Mouse (Mus musculus) megakaryocyte, embryonic 14.5 days (primary cell): ENCODE data around the gene Sec24d.

Source experiments
- FLI1 ChIP-seq: IDR thresholded peaks from 2 replicates; pipeline ENCODE4 v1.6.1; 2012; ENCODE audit warnings: low read length, inconsistent platforms, mixed read lengths
- GATA1 ChIP-seq: IDR thresholded peaks from 3 replicates; pipeline ENCODE4 v1.6.1; 2012; ENCODE audit warnings: mixed read lengths, low read length, inconsistent platforms, borderline replicate concordance

DNA sequence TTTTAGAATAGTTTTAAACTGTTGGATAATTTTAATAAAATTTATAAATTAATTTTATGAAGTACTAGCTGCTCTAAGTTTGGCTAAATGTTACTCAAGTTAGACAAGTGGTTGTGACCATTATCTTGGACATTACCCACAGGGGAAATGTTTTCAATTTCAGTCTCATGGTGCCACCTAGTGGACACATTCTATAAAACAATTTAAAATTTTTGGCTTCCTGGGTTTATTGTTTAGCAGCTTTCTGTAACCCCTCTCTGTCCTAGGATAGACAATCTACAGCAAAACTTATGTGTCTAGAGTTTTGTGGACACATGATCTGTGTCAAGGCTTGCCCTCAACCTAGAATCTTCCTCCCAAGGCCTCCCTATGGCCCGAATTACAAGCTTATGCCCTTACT, 54.9 kb downstream of the Sec24d start:
- TF ChIP-seq GATA1 (no peak), FLI1 (no peak)
